Mouse (Mus musculus): ENCODE measurements around the gene Lgals2. TPM values are rescaled to one million over a fixed set of nuclear protein-coding genes. Genes with fewer than 3 reads are reported as not detected.

The Lgals2 gene
- total and polyA plus RNA-seq, 3 experiments = not detected

GRCm38 (mm10) chr15:78874989-78875388 lies 19.7 kb upstream of the Lgals2 start:
- no peak for DNase-seq (ENCODE audit: low read depth, low spot score)
- H3K27ac ChIP-seq (ENCODE audit: control insufficient read depth, low read depth, low read length) = no peak overlapping the region
- no peaks in the 10 kb centered on the region for H3K27me3 ChIP-seq (ENCODE audit: control insufficient read depth in 1 of 2, insufficient read depth in 2 of 2, low read length in 2 of 2)
- no peaks in the 10 kb centered on the region for H3K9me3 ChIP-seq (replicated peaks; ENCODE audit: insufficient read depth, low read length)
- no peak overlapping the region for H3K4me3 ChIP-seq (ENCODE audit: control insufficient read depth in 1 of 2, insufficient read depth in 1 of 2, low read depth in 2 of 2, low read length in 2 of 2)
- TF ChIP-seq ZC3H11A (IDR thresholded peaks at IDR 0.05; ENCODE audit: low read depth, low read length) (no peak), MYB (IDR thresholded peaks at IDR 0.05; ENCODE audit: low read depth, low read length) (no peak), SMC3 (IDR thresholded peaks at IDR 0.05; ENCODE audit: low read depth, low read length) (no peak), MYC (IDR thresholded peaks at IDR 0.05; ENCODE audit: low read depth, low read length) (no peak), TBP (IDR thresholded peaks at IDR 0.05; ENCODE audit: low read depth, low read length) (no peak)
- H3K9ac ChIP-seq (ENCODE audit: control insufficient read depth, low read depth, low read length, poor library complexity, severe bottlenecking) = no peak overlapping the region
- peaks cover 2 to 6% of the 10 kb centered on the region in 2 experiments; a peak in 3 of 4 replicates for H3K4me1 ChIP-seq (ENCODE audit: control insufficient read depth in 1 of 2, insufficient read depth in 2 of 2, low read length in 2 of 2)
- peaks cover 0 to 8% of the 10 kb centered on the region in 2 experiments; a peak in 2 of 4 replicates for H3K36me3 ChIP-seq (ENCODE audit: control insufficient read depth in 1 of 2, insufficient read depth in 2 of 2, low read length in 2 of 2)
- H3K79me2 ChIP-seq (ENCODE audit: control insufficient read depth, insufficient read depth, low read length, poor library complexity) = peaks cover 9% of the 10 kb centered on the region

- Histone ChIP-seq H3K4me1 (ENCODE audit: control insufficient read depth in 1 of 2, insufficient read depth in 2 of 2, low read length in 2 of 2) (peaks cover under 1 to 2% of the 10 kb centered on the region in 2 experiments; a peak in 3 of 4 replicates), H3K79me2 (ENCODE audit: control insufficient read depth, insufficient read depth, low read length, poor library complexity) (peaks cover 9% of the 10 kb centered on the region), H3K9ac (ENCODE audit: control insufficient read depth, low read depth, low read length, poor library complexity, severe bottlenecking) (no peak overlapping the region), H3K9me3 (replicated peaks; ENCODE audit: insufficient read depth, low read length) (no peaks in the 10 kb centered on the region), H3K27me3 (ENCODE audit: control insufficient read depth in 1 of 2, insufficient read depth in 2 of 2, low read length in 2 of 2) (no peaks in the 10 kb centered on the region), H3K27ac (ENCODE audit: control insufficient read depth, low read depth, low read length) (no peak overlapping the region), H3K36me3 (ENCODE audit: control insufficient read depth in 1 of 2, insufficient read depth in 2 of 2, low read length in 2 of 2) (peaks cover 0 to 10% of the 10 kb centered on the region in 2 experiments; a peak in 2 of 4 replicates), H3K4me3 (ENCODE audit: control insufficient read depth in 1 of 2, insufficient read depth in 1 of 2, low read depth in 2 of 2, low read length in 2 of 2) (no peak overlapping the region)
- TF ChIP-seq MEF2A (IDR thresholded peaks at IDR 0.05; ENCODE audit: extremely low read depth, insufficient replicate concordance, low read depth, low read length, poor library complexity, severe bottlenecking) = no peak
- TF ChIP-seq HCFC1 (IDR thresholded peaks at IDR 0.05; ENCODE audit: low read depth, low read length) = no peak
- no peak for TF ChIP-seq USF1 (IDR thresholded peaks at IDR 0.05; ENCODE audit: low read depth, low read length)
- TF ChIP-seq EP300 (IDR thresholded peaks at IDR 0.05; ENCODE audit: low read depth in 1 of 2, low read length in 2 of 2) = no peak
- no peak for TF ChIP-seq GATA1 (IDR thresholded peaks at IDR 0.05; ENCODE audit: low read depth, low read length)
- peak in 1 of 3 experiments; percentile 11; a peak in 1 of 6 replicates for TF ChIP-seq CTCF (IDR thresholded peaks at IDR 0.05 in 2 of 3, conservative IDR thresholded peaks at IDR 0.05 in 1 of 3; ENCODE audit: control insufficient read depth in 1 of 3, insufficient read depth in 1 of 3, low read depth in 2 of 3, low read length in 3 of 3, poor library complexity in 1 of 3, severe bottlenecking in 1 of 3)
- TF ChIP-seq TAL1 (IDR thresholded peaks at IDR 0.05; ENCODE audit: low read length) = no peak
- no peak for DNase-seq (ENCODE audit: low read depth, low spot score)
Measured at GRCm38 (mm10) chr15:78873803-78874435, 18.6 kb upstream of the Lgals2 start.

GRCm38 (mm10) chr15:78872021-78872608 lies 16.8 kb upstream of the Lgals2 start:
- Histone ChIP-seq H3K4me1 (ENCODE audit: control insufficient read depth in 1 of 2, insufficient read depth in 2 of 2, low read length in 2 of 2) (peaks cover 0 to 2% of the 10 kb centered on the region in 2 experiments; a peak in 2 of 4 replicates), H3K9me3 (replicated peaks; ENCODE audit: insufficient read depth, low read length) (no peaks in the 10 kb centered on the region), H3K27ac (ENCODE audit: control insufficient read depth, low read depth, low read length) (no peak overlapping the region), H3K79me2 (ENCODE audit: control insufficient read depth, insufficient read depth, low read length, poor library complexity) (no peaks in the 10 kb centered on the region; the same call in 1 of the 2 replicates), H3K27me3 (ENCODE audit: control insufficient read depth in 1 of 2, insufficient read depth in 2 of 2, low read length in 2 of 2) (no peaks in the 10 kb centered on the region), H3K9ac (ENCODE audit: control insufficient read depth, low read depth, low read length, poor library complexity, severe bottlenecking) (no peak overlapping the region), H3K36me3 (ENCODE audit: control insufficient read depth in 1 of 2, insufficient read depth in 2 of 2, low read length in 2 of 2) (peaks cover 0 to 5% of the 10 kb centered on the region in 2 experiments; a peak in 1 of 4 replicates), H3K4me3 (ENCODE audit: control insufficient read depth in 1 of 2, insufficient read depth in 1 of 2, low read depth in 2 of 2, low read length in 2 of 2) (no peak overlapping the region)
- no peak for TF ChIP-seq KAT2A (conservative IDR thresholded peaks at IDR 0.05; ENCODE audit: low read depth, low read length)
- no peak for TF ChIP-seq UBTF (IDR thresholded peaks at IDR 0.05; ENCODE audit: borderline replicate concordance, insufficient read depth, low read depth, low read length)
- TF ChIP-seq ZC3H11A (IDR thresholded peaks at IDR 0.05; ENCODE audit: low read depth, low read length) = peak; percentile 24; the same call in 1 of the 2 replicates
- peak; percentile 23 for TF ChIP-seq RAD21 (IDR thresholded peaks at IDR 0.05; ENCODE audit: low read depth, low read length)
- TF ChIP-seq CTCF (IDR thresholded peaks at IDR 0.05 in 2 of 3, conservative IDR thresholded peaks at IDR 0.05 in 1 of 3; ENCODE audit: control insufficient read depth in 1 of 3, insufficient read depth in 1 of 3, low read depth in 2 of 3, low read length in 3 of 3, poor library complexity in 1 of 3, severe bottlenecking in 1 of 3) = peak in 2 of 3 experiments; percentile 17 to 48; a peak in 3 of 6 replicates
- no peak for TF ChIP-seq RCOR1 (IDR thresholded peaks at IDR 0.05; ENCODE audit: low read depth, low read length)
- TF ChIP-seq ELF1 (IDR thresholded peaks at IDR 0.05; ENCODE audit: low read depth, low read length) = no peak
- no peak for TF ChIP-seq CHD1 (IDR thresholded peaks at IDR 0.05; ENCODE audit: low read depth, low read length)
- TF ChIP-seq GABPA (IDR thresholded peaks at IDR 0.05; ENCODE audit: low read depth, low read length) = no peak
- TF ChIP-seq MAZ (IDR thresholded peaks at IDR 0.05; ENCODE audit: low read depth, low read length) = no peak
- TF ChIP-seq SMC3 (IDR thresholded peaks at IDR 0.05; ENCODE audit: low read depth, low read length) = peak; percentile 34
- peak; percentile 43 for DNase-seq (ENCODE audit: low read depth, low spot score)
